Mouse (Mus musculus): ENCODE results near the gene Map7d1.

GRCm38 (mm10) chr4:126229900-126230299 lies 26.2 kb downstream of the Map7d1 start:
- TF ChIP-seq CTCF (IDR thresholded peaks at IDR 0.05; ENCODE audit: borderline replicate concordance, insufficient read depth, low read length) (no peak), POLR2A (IDR thresholded peaks at IDR 0.05; ENCODE audit: low read depth, low read length) (no peak)
